Mouse (Mus musculus): ENCODE measurements around the gene Chst15. TPM values are rescaled to one million over a fixed set of nuclear protein-coding genes. Genes with fewer than 3 reads are reported as not detected.

Gene Chst15
- polyA plus RNA-seq, 1 experiment from 2014 or later, result 8.4 TPM

DNA sequence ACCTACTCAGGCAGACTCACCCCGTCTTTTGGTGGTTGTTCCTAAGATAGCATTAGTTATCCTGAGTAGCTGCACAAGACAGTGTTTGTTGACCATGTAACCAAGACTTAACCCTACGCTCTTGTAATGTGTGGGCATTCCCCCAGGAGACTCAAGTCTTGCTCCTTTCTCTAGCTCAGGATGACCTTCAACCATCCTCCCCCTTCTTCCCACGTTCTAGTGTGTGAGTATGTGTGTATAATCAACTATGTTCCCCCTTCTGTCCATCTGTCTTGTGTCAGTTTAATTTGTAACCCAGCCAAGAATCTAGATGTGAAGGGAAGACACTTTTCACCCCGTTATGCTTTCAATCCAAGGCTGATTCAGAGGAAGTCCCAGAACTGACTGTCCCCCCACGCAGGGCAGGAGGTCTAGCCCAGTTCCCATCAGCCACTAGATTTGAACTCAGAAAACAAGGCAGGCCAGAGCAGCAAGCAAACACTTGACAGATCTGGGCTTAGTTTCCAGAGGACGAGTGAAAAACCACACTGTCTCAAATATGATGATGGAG is 9.2 kb downstream of the Chst15 start:
- no peak for ATAC-seq
- H3K9ac ChIP-seq (ENCODE audit: low read length), result no peak overlapping the region
- peaks cover 4% of the 10 kb centered on the region; the same call in 1 of the 2 replicates for H3K4me1 ChIP-seq (ENCODE audit: control insufficient read depth, insufficient read depth, low read length)
- no peak overlapping the region for H3K4me3 ChIP-seq (ENCODE audit: low read depth, low read length)
- DNase-seq (ENCODE audit: low spot score), result no peak
- 76% methylated on average over 6 of the region's 6 CpGs for WGBS
- H3K36me3 ChIP-seq (ENCODE audit: control insufficient read depth, insufficient read depth, low read length), result no peaks in the 10 kb centered on the region
- no peaks in the 10 kb centered on the region for H3K27me3 ChIP-seq (replicated peaks; ENCODE audit: control insufficient read depth, insufficient read depth, low read length)
- H3K27ac ChIP-seq (ENCODE audit: low read depth, low read length), result no peak overlapping the region
- H3K4me2 ChIP-seq (ENCODE audit: low read length), result no peak overlapping the region
- H3K9me3 ChIP-seq (replicated peaks; ENCODE audit: control insufficient read depth, low read length), result no peaks in the 10 kb centered on the region

DNA sequence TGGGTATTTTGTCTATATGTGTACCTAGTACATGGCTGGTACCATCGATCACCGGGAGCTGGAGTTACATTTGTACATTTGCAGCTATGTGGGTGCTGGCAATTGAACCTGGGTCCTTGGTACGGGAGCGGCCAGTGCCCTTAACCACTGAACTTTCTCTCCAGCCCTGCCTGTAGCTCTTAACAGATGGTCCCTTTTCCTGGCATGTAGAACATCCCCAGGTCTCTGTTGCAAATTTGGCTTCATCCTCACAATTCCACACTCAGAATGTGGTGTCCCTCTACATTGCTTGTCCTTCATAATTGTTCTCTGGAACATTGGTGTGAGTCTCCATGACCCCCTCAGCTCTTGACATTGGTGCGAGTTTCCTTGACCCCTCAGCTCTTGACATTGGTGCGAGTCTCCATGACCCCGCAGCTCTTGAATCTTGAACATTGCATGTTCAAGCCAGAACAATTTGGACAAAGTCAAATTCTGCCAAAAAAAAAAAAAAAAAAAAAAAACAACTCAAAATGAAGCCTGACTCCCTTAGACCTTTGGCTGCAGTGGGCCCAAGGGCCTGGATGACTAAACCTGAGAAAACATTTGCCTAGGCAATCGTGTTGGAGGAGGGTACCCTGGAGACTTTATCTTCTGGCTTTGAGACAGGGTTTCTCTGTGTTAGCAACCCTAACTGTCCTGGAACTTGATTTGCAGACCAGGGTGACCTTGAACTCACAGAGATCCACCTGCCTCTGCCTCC is 10.2 kb downstream of the Chst15 start:
- WGBS, result 96% methylated on average over 8 of the region's 8 CpGs
- ATAC-seq (no peak), DNase-seq (ENCODE audit: low spot score) (no peak)
- no peak overlapping the region for H3K27ac ChIP-seq (ENCODE audit: low read depth, low read length)
- H3K4me1 ChIP-seq (ENCODE audit: control insufficient read depth, insufficient read depth, low read length), result peaks cover 4% of the 10 kb centered on the region; the same call in 1 of the 2 replicates
- H3K36me3 ChIP-seq (ENCODE audit: control insufficient read depth, insufficient read depth, low read length), result no peaks in the 10 kb centered on the region
- no peak overlapping the region for H3K4me3 ChIP-seq (ENCODE audit: low read depth, low read length)
- no peak overlapping the region for H3K4me2 ChIP-seq (ENCODE audit: low read length)
- no peak overlapping the region for H3K9ac ChIP-seq (ENCODE audit: low read length)
- no peaks in the 10 kb centered on the region for H3K27me3 ChIP-seq (replicated peaks; ENCODE audit: control insufficient read depth, insufficient read depth, low read length)
- no peaks in the 10 kb centered on the region for H3K9me3 ChIP-seq (replicated peaks; ENCODE audit: control insufficient read depth, low read length)

DNA sequence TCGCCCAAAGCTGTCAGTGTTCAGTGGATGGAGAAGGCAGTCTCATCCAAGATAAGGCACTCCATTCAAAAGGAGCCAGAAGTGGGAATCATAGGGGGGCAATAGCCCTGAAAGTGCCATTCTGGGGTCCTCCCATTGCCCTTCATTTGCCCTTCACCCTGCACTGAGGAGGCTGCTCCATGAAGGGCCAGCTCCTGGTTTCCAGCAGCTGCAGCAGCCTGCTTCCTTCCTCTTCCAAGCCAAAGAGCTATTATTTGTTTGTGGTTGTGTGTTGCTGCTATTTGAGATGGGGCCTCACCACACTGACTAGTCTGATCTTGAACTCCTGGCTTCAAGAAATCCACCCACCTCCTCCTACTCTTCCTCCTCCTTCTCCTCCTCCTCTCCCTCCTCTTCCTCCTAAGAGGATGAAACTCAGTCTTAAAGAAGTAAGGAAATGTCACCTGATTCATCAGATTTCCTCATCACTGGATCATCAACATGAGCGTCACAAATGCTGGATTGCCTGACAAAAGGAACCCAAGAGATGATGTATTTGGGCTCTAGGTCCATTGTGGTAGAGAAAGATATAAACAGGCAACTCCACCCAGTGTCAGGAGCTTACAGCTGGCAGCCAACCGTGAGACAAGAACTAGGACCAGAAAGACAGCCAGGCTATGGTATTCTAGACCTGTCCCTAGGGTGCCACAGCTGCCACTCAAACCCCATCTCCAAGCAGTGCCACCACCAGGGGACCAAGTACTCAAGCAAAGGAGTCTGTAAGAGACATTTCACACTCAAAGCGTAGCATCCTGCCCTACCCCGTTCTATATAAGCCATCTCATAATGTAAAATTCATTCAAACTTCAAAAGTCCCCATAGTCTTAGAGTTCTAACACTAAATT is 11.3 kb downstream of the Chst15 start:
- Histone ChIP-seq H3K4me2 (ENCODE audit: low read length) (no peak overlapping the region), H3K9ac (ENCODE audit: low read length) (no peak overlapping the region), H3K4me1 (ENCODE audit: control insufficient read depth, insufficient read depth, low read length) (peaks cover 4% of the 10 kb centered on the region; the same call in 1 of the 2 replicates), H3K27me3 (replicated peaks; ENCODE audit: control insufficient read depth, insufficient read depth, low read length) (no peaks in the 10 kb centered on the region), H3K27ac (ENCODE audit: low read depth, low read length) (no peak overlapping the region), H3K36me3 (ENCODE audit: control insufficient read depth, insufficient read depth, low read length) (no peaks in the 10 kb centered on the region), H3K9me3 (replicated peaks; ENCODE audit: control insufficient read depth, low read length) (no peaks in the 10 kb centered on the region), H3K4me3 (ENCODE audit: low read depth, low read length) (no peak overlapping the region)
- WGBS, result 88% methylated on average over 5 of the region's 5 CpGs
- DNase-seq (ENCODE audit: low spot score), result no peak
- ATAC-seq, result no peak

DNA sequence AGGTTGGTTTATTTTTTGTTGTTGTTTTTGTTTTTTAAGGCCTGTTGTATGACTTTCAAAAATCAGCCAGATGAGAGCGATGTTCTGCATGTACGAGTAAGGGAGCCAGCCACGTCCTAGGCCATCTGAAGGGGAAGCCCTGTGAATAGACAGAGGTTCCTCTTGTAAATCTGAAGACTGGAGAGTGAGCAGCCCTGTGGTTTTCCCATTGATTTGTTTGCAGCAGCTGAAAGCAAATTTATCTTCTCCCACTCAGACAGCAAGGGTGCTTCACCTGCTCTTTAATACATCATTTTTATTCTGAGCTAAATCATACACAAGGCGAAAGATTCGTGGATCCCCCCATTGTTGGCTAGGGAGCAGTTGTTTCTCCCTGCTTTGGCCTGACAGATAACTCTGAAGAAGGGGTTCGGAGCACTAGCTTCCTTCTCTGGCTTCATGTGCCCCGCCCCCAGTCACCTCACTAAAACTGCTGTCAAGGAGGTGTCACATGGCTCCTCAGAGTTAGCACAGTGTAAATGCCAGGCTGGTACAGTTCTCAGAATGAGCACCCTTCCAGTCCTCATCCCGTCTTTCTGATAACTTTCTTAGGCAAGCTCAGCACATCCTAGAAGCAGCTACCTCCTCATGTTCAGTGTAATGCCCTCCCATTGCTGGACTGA is 12.5 kb downstream of the Chst15 start:
- ATAC-seq (no peak), DNase-seq (ENCODE audit: low spot score) (no peak)
- no peaks in the 10 kb centered on the region for H3K27me3 ChIP-seq (replicated peaks; ENCODE audit: control insufficient read depth, insufficient read depth, low read length)
- no peaks in the 10 kb centered on the region for H3K9me3 ChIP-seq (replicated peaks; ENCODE audit: control insufficient read depth, low read length)
- H3K4me1 ChIP-seq (ENCODE audit: control insufficient read depth, insufficient read depth, low read length), result peaks cover 4% of the 10 kb centered on the region; the same call in 1 of the 2 replicates
- H3K4me3 ChIP-seq (ENCODE audit: low read depth, low read length), result no peak overlapping the region
- H3K4me2 ChIP-seq (ENCODE audit: low read length), result no peak overlapping the region
- no peak overlapping the region for H3K27ac ChIP-seq (ENCODE audit: low read depth, low read length)
- H3K9ac ChIP-seq (ENCODE audit: low read length), result no peak overlapping the region
- H3K36me3 ChIP-seq (ENCODE audit: control insufficient read depth, insufficient read depth, low read length), result no peaks in the 10 kb centered on the region
- WGBS, result 76% methylated on average over 8 of the region's 8 CpGs

DNA sequence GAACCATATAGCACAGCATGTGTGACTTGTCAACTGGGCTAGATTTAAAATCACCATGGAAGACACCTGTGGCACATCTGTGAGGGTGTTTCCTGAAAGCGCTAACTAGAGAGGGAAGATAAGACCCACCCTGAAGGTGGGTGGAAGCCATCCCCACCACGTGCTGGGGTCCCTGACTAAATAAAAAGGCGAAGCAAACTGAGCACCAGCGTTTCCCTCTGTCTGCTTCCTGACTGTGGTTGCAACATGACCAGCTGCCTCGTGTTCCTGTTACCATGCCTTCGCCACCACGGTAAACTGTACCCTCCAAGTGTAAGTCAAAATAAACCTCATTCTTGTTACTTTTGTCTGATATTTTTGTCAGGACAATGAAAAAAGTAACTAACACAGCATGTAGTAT is 13.0 kb downstream of the Chst15 start:
- Histone ChIP-seq H3K36me3 (ENCODE audit: control insufficient read depth, insufficient read depth, low read length) (no peaks in the 10 kb centered on the region), H3K4me3 (ENCODE audit: low read depth, low read length) (no peak overlapping the region), H3K4me2 (ENCODE audit: low read length) (no peak overlapping the region), H3K9ac (ENCODE audit: low read length) (no peak overlapping the region), H3K9me3 (replicated peaks; ENCODE audit: control insufficient read depth, low read length) (no peaks in the 10 kb centered on the region), H3K4me1 (ENCODE audit: control insufficient read depth, insufficient read depth, low read length) (peaks cover 4% of the 10 kb centered on the region; the same call in 1 of the 2 replicates), H3K27ac (ENCODE audit: low read depth, low read length) (no peak overlapping the region), H3K27me3 (replicated peaks; ENCODE audit: control insufficient read depth, insufficient read depth, low read length) (no peaks in the 10 kb centered on the region)
- ATAC-seq (no peak), DNase-seq (ENCODE audit: low spot score) (no peak)
- WGBS, result 85% methylated on average over 7 of the region's 7 CpGs

DNA sequence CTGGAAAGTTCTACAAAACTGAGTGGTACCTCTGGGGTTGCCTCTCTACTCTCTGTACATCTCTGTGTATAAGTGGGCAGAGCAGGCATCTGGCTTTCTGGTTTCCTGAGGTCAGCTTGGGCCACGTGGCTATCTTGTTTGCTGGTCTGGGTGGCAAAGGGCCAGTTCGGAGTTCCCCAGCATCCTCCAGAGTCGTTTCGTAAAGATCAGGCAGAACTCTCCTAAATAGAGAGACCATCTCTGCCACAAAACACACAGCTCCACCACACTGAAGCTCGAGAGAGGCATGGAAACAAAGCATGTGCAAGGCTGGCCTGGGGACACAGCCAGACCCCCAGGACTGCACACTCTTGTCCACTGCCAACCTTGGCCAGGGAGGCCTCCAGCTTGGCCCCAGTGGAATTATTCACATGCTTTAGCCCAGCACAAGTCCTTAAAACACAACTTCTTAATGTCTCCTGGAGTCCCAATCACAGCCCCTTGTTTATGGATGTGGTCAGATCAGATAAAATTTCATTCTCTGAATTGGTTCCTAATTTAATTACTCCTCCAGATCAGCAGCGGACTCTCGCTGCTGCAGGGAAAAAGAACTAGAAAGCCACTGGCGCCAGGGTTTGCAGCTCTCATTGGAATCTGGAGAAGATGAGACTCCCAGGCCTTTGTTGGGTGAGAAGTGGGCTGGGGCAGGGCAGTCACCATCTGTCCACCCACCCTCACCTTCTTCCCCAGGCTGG is 14.4 kb downstream of the Chst15 start:
- WGBS, result 86% methylated on average over 8 of the region's 8 CpGs
- Histone ChIP-seq H3K9me3 (replicated peaks; ENCODE audit: control insufficient read depth, low read length) (no peaks in the 10 kb centered on the region), H3K36me3 (ENCODE audit: control insufficient read depth, insufficient read depth, low read length) (no peaks in the 10 kb centered on the region), H3K4me2 (ENCODE audit: low read length) (no peak overlapping the region), H3K27me3 (replicated peaks; ENCODE audit: control insufficient read depth, insufficient read depth, low read length) (no peaks in the 10 kb centered on the region), H3K9ac (ENCODE audit: low read length) (no peak overlapping the region), H3K4me3 (ENCODE audit: low read depth, low read length) (no peak overlapping the region), H3K4me1 (ENCODE audit: control insufficient read depth, insufficient read depth, low read length) (peaks cover 4% of the 10 kb centered on the region; the same call in 1 of the 2 replicates), H3K27ac (ENCODE audit: low read depth, low read length) (no peak overlapping the region)
- no peak for DNase-seq (ENCODE audit: low spot score)
- no peak for ATAC-seq

DNA sequence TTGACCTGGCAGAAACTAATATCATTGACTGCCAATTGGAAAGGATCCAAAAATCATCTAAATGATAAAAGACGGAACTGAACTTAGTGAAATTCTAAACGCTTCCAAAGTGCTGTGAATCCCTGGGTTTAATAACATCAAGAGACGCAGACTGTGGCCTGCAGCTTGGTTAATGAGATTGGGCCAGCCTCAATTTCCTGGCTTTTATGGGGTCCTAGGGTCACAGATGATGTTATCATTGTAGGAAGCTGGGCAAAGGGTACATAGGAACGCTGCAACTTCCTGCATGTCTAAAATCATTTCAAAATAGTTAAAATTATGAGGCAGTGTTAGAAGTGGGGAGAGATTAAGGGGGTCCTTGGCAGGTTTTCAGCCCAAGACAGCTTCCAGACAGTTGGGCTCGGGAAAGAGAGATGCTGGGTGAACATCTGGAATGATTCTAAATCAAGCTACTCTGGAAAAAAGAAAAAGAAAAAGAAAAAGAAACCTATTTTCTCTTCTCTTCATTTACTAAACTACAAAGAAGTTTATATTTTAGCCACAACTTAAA is 17.3 kb downstream of the Chst15 start:
- DNase-seq (ENCODE audit: low spot score) (no peak), ATAC-seq (no peak)
- H3K9ac ChIP-seq (ENCODE audit: low read length), result no peak overlapping the region
- no peak overlapping the region for H3K4me2 ChIP-seq (ENCODE audit: low read length)
- no peaks in the 10 kb centered on the region for H3K36me3 ChIP-seq (ENCODE audit: control insufficient read depth, insufficient read depth, low read length)
- no peaks in the 10 kb centered on the region for H3K9me3 ChIP-seq (replicated peaks; ENCODE audit: control insufficient read depth, low read length)
- no peaks in the 10 kb centered on the region for H3K27me3 ChIP-seq (replicated peaks; ENCODE audit: control insufficient read depth, insufficient read depth, low read length)
- WGBS, result 73% methylated on average over 5 of the region's 5 CpGs
- no peak overlapping the region for H3K27ac ChIP-seq (ENCODE audit: low read depth, low read length)
- no peak overlapping the region for H3K4me3 ChIP-seq (ENCODE audit: low read depth, low read length)
- H3K4me1 ChIP-seq (ENCODE audit: control insufficient read depth, insufficient read depth, low read length), result peaks cover 4% of the 10 kb centered on the region; the same call in 1 of the 2 replicates

DNA sequence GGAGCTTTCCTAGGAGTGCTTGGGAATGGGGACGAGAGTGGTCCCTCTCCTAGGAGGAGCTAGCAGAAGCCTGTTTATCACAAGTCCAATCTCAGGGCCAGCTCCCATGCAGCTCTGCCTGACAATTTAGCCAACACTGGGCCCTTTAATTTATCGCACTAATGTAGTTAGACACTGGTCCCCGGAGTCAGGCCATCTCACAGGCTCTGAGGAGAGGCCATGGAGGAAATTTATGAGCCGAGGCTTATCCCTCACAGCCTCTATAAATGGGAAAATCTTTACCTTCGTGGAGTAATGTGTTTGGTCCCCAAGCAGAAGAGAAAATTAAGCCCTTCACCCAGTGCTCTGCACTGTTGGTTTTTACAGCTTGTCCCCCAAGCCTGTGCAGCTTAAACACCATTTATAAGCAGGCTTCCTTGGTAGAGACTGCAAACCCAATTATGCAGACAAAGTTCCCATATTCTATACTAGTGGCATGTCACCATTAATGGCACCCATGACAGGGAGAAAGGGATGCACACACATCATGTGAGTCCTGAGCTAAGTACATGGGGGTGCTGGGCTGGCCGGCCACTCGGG is 18.5 kb downstream of the Chst15 start:
- H3K9ac ChIP-seq (ENCODE audit: low read length), result no peak overlapping the region
- no peak for DNase-seq (ENCODE audit: low spot score)
- no peak overlapping the region for H3K4me3 ChIP-seq (ENCODE audit: low read depth, low read length)
- H3K4me2 ChIP-seq (ENCODE audit: low read length), result no peak overlapping the region
- H3K27me3 ChIP-seq (replicated peaks; ENCODE audit: control insufficient read depth, insufficient read depth, low read length), result no peaks in the 10 kb centered on the region
- WGBS, result 95% methylated on average over 7 of the region's 7 CpGs
- no peaks in the 10 kb centered on the region for H3K36me3 ChIP-seq (ENCODE audit: control insufficient read depth, insufficient read depth, low read length)
- ATAC-seq, result no peak
- H3K9me3 ChIP-seq (replicated peaks; ENCODE audit: control insufficient read depth, low read length), result no peaks in the 10 kb centered on the region
- H3K27ac ChIP-seq (ENCODE audit: low read depth, low read length), result no peak overlapping the region
- no peaks in the 10 kb centered on the region for H3K4me1 ChIP-seq (ENCODE audit: control insufficient read depth, insufficient read depth, low read length)
